Mouse (Mus musculus): Measurements from ENCODE around the gene Ppara.

The Ppara gene

GRCm38 (mm10) chr15:85851656-85852392, 117.0 kb downstream of the Ppara start:
- DNase-seq (ENCODE audit: low spot score), result no peak
